Mouse (Mus musculus): ENCODE results near the gene Kctd6.

- TF ChIP-seq CTCF (IDR thresholded peaks at IDR 0.05; ENCODE audit: low read depth) (no peak), EP300 (IDR thresholded peaks at IDR 0.05; ENCODE audit: low read depth) (no peak)
These were observed 42.9 kb downstream of the Kctd6 start for GRCm38 (mm10) chr14:8256881-8257280.
